Comparison of ENCODE assay signal across 18 mouse cellular contexts in genomic region chr9:47935957-47936457, GRCm38 (mm10).
DNase-seq lines count a peak whose midpoint lies in the region; ATAC-seq lines count a peak whose summit lies in the region.
"Had no signal": no experiment of that assay in that cellular context is flagged by ENCODE, and none has a peak within 500 bp of the region (broad histone marks: within the 10 kb centered on the region; RNA-seq: fewer than 3 reads in every experiment).

No protein-coding gene starts in this region.

- no peak overlapping the region for H3K27ac ChIP-seq in heart, embryonic 10.5 days
- peak overlapping the region; percentile 35; the same call in 1 of the 2 replicates for H3K27ac ChIP-seq in embryonic facial prominence, embryonic 10.5 days (replicated peaks)
- H3K27ac ChIP-seq in midbrain, embryonic 14.5 days (replicated peaks; ENCODE audit: low read depth, low read length): 0 out of 2 replicates have a peak overlapping the region, but pooled peaks have one; percentile 15
- no peak overlapping the region for H3K27ac ChIP-seq in kidney, embryonic 15.5 days
- H3K27ac ChIP-seq in neural tube, embryonic 15.5 days (replicated peaks): no peak overlapping the region
- H3K27ac ChIP-seq: layer of hippocampus, adult 2 months; limb, embryonic 15.5 days had no signal

- WGBS in heart, embryonic 10.5 days: 74% methylated on average over 7 of the region's 7 CpGs
- WGBS in embryonic facial prominence, embryonic 10.5 days: 60% methylated on average over 7 of the region's 7 CpGs
- WGBS in midbrain, embryonic 14.5 days: 18% methylated on average over 7 of the region's 7 CpGs
- 69% methylated on average over 7 of the region's 7 CpGs for WGBS in kidney, embryonic 15.5 days
- 77% methylated on average over 7 of the region's 7 CpGs for WGBS in neural tube, embryonic 15.5 days

- ATAC-seq in midbrain, embryonic 14.5 days (ENCODE audit: low FRiP score, low TSS enrichment): no peak; the same call in 1 of the 2 replicates
- ATAC-seq in kidney, embryonic 15.5 days (replicated peaks; ENCODE audit: low FRiP score): no peak
- ATAC-seq in neural tube, embryonic 15.5 days (ENCODE audit: low FRiP score): no peak
- ATAC-seq: forebrain, postnatal 0 days; inflammation-experienced regulatory T-cells, adult 6 months had no signal

- H3K4me2 ChIP-seq in midbrain, embryonic 14.5 days (ENCODE audit: low read length): no peak overlapping the region
- no peak overlapping the region for H3K4me2 ChIP-seq in kidney, embryonic 15.5 days
- no peak overlapping the region for H3K4me2 ChIP-seq in neural tube, embryonic 15.5 days
- H3K4me2 ChIP-seq: limb, embryonic 15.5 days had no signal

- no peak overlapping the region for H3K4me3 ChIP-seq in heart, embryonic 10.5 days
- no peak overlapping the region for H3K4me3 ChIP-seq in embryonic facial prominence, embryonic 10.5 days
- H3K4me3 ChIP-seq in midbrain, embryonic 14.5 days (replicated peaks; ENCODE audit: low read depth, low read length): no peak overlapping the region
- no peak overlapping the region for H3K4me3 ChIP-seq in kidney, embryonic 15.5 days (replicated peaks)
- H3K4me3 ChIP-seq in neural tube, embryonic 15.5 days (replicated peaks): no peak overlapping the region
- H3K4me3 ChIP-seq: erythroblast, embryonic 14.5 days; layer of hippocampus, adult 2 months; limb, embryonic 15.5 days; megakaryocyte, embryonic 14.5 days had no signal

- no peaks in the 10 kb centered on the region for H3K36me3 ChIP-seq in heart, embryonic 10.5 days
- H3K36me3 ChIP-seq in embryonic facial prominence, embryonic 10.5 days (replicated peaks): no peaks in the 10 kb centered on the region
- H3K36me3 ChIP-seq in midbrain, embryonic 14.5 days (ENCODE audit: control insufficient read depth, insufficient read depth, low read length): no peaks in the 10 kb centered on the region
- H3K36me3 ChIP-seq in kidney, embryonic 15.5 days: no peaks in the 10 kb centered on the region
- H3K36me3 ChIP-seq in neural tube, embryonic 15.5 days: no peaks in the 10 kb centered on the region
- H3K36me3 ChIP-seq: limb, embryonic 15.5 days had no signal

- H3K9me3 ChIP-seq in heart, embryonic 10.5 days: no peaks in the 10 kb centered on the region
- H3K9me3 ChIP-seq in embryonic facial prominence, embryonic 10.5 days: no peaks in the 10 kb centered on the region
- no peaks in the 10 kb centered on the region for H3K9me3 ChIP-seq in midbrain, embryonic 14.5 days (ENCODE audit: control insufficient read depth, low read length)
- no peaks in the 10 kb centered on the region for H3K9me3 ChIP-seq in kidney, embryonic 15.5 days (replicated peaks)
- no peaks in the 10 kb centered on the region for H3K9me3 ChIP-seq in neural tube, embryonic 15.5 days (replicated peaks)
- H3K9me3 ChIP-seq: limb, embryonic 15.5 days; megakaryocyte, embryonic 14.5 days had no signal

- H3K9ac ChIP-seq in midbrain, embryonic 14.5 days (replicated peaks; ENCODE audit: low read length): no peak overlapping the region
- no peak overlapping the region for H3K9ac ChIP-seq in kidney, embryonic 15.5 days
- H3K9ac ChIP-seq in neural tube, embryonic 15.5 days (replicated peaks): no peak overlapping the region
- H3K9ac ChIP-seq: forebrain, postnatal 0 days; limb, embryonic 15.5 days had no signal

- peak; percentile 55 for DNase-seq in heart, embryonic 10.5 days (ENCODE audit: low spot score)
- DNase-seq in heart, adult 8-10 months (ENCODE audit: low spot score): no peak
- peak; percentile 10 for DNase-seq in ZHBTc4 (ENCODE audit: low read depth, low spot score)
- peak; percentile 47 for DNase-seq in embryonic facial prominence, embryonic 10.5 days (ENCODE audit: low spot score)
- peak; percentile 75 for DNase-seq in midbrain, embryonic 14.5 days
- no peak for DNase-seq in thymus, adult 18-20 months
- DNase-seq: adrenal gland, adult 2 months; cerebellum, adult 9-10 months; forebrain, postnatal 0 days; kidney, postnatal 14 days; layer of hippocampus, postnatal 36 days had no signal

- H3K4me1 ChIP-seq in heart, embryonic 10.5 days: peaks cover 16% of the 10 kb centered on the region; the same call in 1 of the 2 replicates
- H3K4me1 ChIP-seq in embryonic facial prominence, embryonic 10.5 days: peaks cover 17% of the 10 kb centered on the region
- peaks cover 14% of the 10 kb centered on the region for H3K4me1 ChIP-seq in midbrain, embryonic 14.5 days (ENCODE audit: control insufficient read depth, insufficient read depth, low read length)
- 0 out of 2 replicates have a peak, but pooled peaks cover 3% of the 10 kb centered on the region for H3K4me1 ChIP-seq in kidney, embryonic 15.5 days
- H3K4me1 ChIP-seq in neural tube, embryonic 15.5 days: peaks cover 9% of the 10 kb centered on the region
- H3K4me1 ChIP-seq: limb, embryonic 15.5 days; megakaryocyte, embryonic 14.5 days had no signal

- no peaks in the 10 kb centered on the region; the same call in 1 of the 2 replicates for H3K27me3 ChIP-seq in heart, embryonic 10.5 days (ENCODE audit: insufficient read depth, poor library complexity, severe bottlenecking)
- H3K27me3 ChIP-seq in embryonic facial prominence, embryonic 10.5 days (replicated peaks; ENCODE audit: low read depth, poor library complexity, severe bottlenecking): 0 out of 2 replicates have a peak, but pooled peaks cover 12% of the 10 kb centered on the region
- peaks cover 4% of the 10 kb centered on the region; the same call in 1 of the 2 replicates for H3K27me3 ChIP-seq in midbrain, embryonic 14.5 days (ENCODE audit: control insufficient read depth, insufficient read depth, low read length)
- no peaks in the 10 kb centered on the region for H3K27me3 ChIP-seq in kidney, embryonic 15.5 days
- H3K27me3 ChIP-seq in neural tube, embryonic 15.5 days (replicated peaks): no peaks in the 10 kb centered on the region
- H3K27me3 ChIP-seq: limb, embryonic 15.5 days; megakaryocyte, embryonic 14.5 days had no signal

Comparison
In these comparisons a context has a peak if more than half of its experiments do, and no peak if none do; other contexts are left out.
1. DNase-seq: peak in heart, embryonic 10.5 days (single experiment), ZHBTc4 (single experiment), embryonic facial prominence, embryonic 10.5 days (single experiment) and midbrain, embryonic 14.5 days (single experiment); none in heart, adult 8-10 months (single experiment) and thymus, adult 18-20 months (0 of 2).
2. H3K27ac ChIP-seq: peak in embryonic facial prominence, embryonic 10.5 days (single experiment) and midbrain, embryonic 14.5 days (single experiment); none in heart, embryonic 10.5 days (single experiment), kidney, embryonic 15.5 days (single experiment) and neural tube, embryonic 15.5 days (single experiment).